Mouse (Mus musculus) forebrain, embryonic 13.5 days (tissue): Measurements from ENCODE around the gene Ldb3. TPM values are rescaled to one million over a fixed set of nuclear protein-coding genes. Genes with fewer than 3 reads are reported as not detected.

Experiments
- ATAC-seq: fragments of 200-750 bp; cut with Nextera tagmentation; 2 replicates; pipeline ENCODE4 v1.8.0; 2017
- H3K27ac ChIP-seq: fragments of 300-500 bp; sonication (generic); 2 replicates; pipeline ENCODE4 v1.5.1; 2015; ENCODE audit warnings: inconsistent platforms, mild to moderate bottlenecking, moderate library complexity
- H3K27me3 ChIP-seq: fragments of 300-500 bp; sonication (generic); 2 replicates; pipeline ENCODE4 v1.6.1; 2015; ENCODE audit warnings: mild to moderate bottlenecking, inconsistent platforms
- H3K36me3 ChIP-seq: fragments of 300-500 bp; sonication (generic); 2 replicates; pipeline ENCODE4 v1.6.1; 2015; ENCODE audit warnings: mild to moderate bottlenecking, inconsistent platforms; ENCODE audit not compliant: poor library complexity, severe bottlenecking
- H3K4me1 ChIP-seq: fragments of 300-500 bp; sonication (generic); 2 replicates; pipeline ENCODE4 v1.6.1; 2015; ENCODE audit warnings: inconsistent platforms
- H3K4me2 ChIP-seq: fragments of 300-500 bp; sonication (generic); 2 replicates; pipeline ENCODE4 v1.6.1; 2015; ENCODE audit warnings: inconsistent platforms, mild to moderate bottlenecking, moderate library complexity
- H3K4me3 ChIP-seq: fragments of 300-500 bp; sonication (generic); 2 replicates; pipeline ENCODE4 v1.5.1; 2015; ENCODE audit warnings: mild to moderate bottlenecking, inconsistent platforms
- H3K9ac ChIP-seq: fragments of 300-500 bp; sonication (generic); 2 replicates; pipeline ENCODE4 v1.6.1; 2015; ENCODE audit warnings: mild to moderate bottlenecking, inconsistent platforms
- H3K9me3 ChIP-seq: fragments of 300-500 bp; sonication (generic); replicated peaks from 2 replicates; pipeline ENCODE4 v1.6.1; 2016; ENCODE audit warnings: inconsistent platforms
- WGBS: fragments of 180-500 bp; shearing (Covaris S2); methylation state at CpG from one replicate; pipeline ENCODE4 v1.1.7; 2015; 5-methylcytosine and 5-hydroxymethylcytosine counted together
- polyA plus RNA-seq: library from polyadenylated mRNA; unstranded; fragments of >200 nt; fragmentation: Nextera tagmentation; extraction: Ambion mirVana; gene quantifications from 2 replicates; pipeline ENCODE4 v1.2.1, GENCODE M21; 2015

The Ldb3 gene
- polyA plus RNA-seq, 1 experiment from 2014 or later = 0.32 TPM

- WGBS = under 1% methylated on average over 60 of the region's 115 CpGs
- Histone ChIP-seq H3K4me2 (peak overlapping the region; percentile 75), H3K4me3 (peak overlapping the region; percentile 91), H3K4me1 (peaks cover 40% of the 10 kb centered on the region), H3K9ac (peak overlapping the region; percentile 96), H3K9me3 (no peaks in the 10 kb centered on the region), H3K27ac (peak overlapping the region; percentile 95), H3K27me3 (no peaks in the 10 kb centered on the region), H3K36me3 (no peaks in the 10 kb centered on the region)
- ATAC-seq = peak; percentile 92
Observed at GRCm38 (mm10) chr14:34502475-34503324, 85.8 kb downstream of the Ldb3 start.

DNA sequence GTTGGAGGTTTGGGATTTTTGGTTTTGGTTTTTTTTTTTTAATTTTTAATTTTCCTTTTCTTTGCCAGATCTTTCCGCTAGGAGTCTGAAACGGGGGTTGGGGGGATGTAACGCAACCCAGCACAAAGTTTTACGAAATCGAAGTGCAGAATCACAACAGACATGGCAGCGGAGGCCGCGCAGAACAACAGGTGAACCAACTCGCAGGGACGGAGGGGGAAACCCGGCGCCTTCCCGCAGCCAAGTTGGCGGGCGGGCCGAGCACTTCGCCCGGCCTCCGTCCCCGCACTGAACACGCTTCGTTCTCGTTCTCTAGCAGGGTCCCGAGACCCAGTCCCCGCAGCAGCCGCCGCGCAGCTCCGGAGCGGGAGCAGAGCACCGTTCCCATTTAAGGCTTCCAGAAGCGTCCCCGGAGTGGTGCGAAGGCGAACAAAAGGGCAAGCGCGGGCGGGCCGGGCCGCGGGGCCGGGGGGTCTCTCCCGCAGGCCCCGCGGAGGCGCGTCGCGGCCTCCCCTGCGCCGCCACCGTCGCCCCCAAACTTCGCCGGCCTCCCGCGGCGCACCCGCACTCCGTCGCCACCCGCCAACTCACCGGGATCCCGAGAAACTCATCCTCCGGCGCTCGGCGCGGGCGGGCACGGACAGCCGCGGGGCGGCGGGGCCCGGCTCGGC lies 86.5 kb downstream of the Ldb3 start:
- Histone ChIP-seq H3K36me3 (no peaks in the 10 kb centered on the region), H3K4me2 (peak overlapping the region; percentile 75), H3K9me3 (no peaks in the 10 kb centered on the region), H3K9ac (peak overlapping the region; percentile 96), H3K27ac (peak overlapping the region; percentile 95), H3K4me3 (peak overlapping the region; percentile 91), H3K4me1 (peaks cover 44% of the 10 kb centered on the region), H3K27me3 (no peaks in the 10 kb centered on the region)
- ATAC-seq = peak; percentile 46; the same call in 1 of the 2 replicates
- WGBS = under 1% methylated on average over 61 of the region's 77 CpGs

- peak overlapping the region; percentile 75 for H3K4me2 ChIP-seq
- H3K9ac ChIP-seq = peak overlapping the region; percentile 96
- peak overlapping the region; percentile 91 for H3K4me3 ChIP-seq
- H3K4me1 ChIP-seq = peaks cover 46% of the 10 kb centered on the region
- peak overlapping the region; percentile 95 for H3K27ac ChIP-seq
- H3K36me3 ChIP-seq = no peaks in the 10 kb centered on the region
- no peaks in the 10 kb centered on the region for H3K27me3 ChIP-seq
- under 1% methylated on average over 16 of the region's 16 CpGs for WGBS
- no peak for ATAC-seq
- no peaks in the 10 kb centered on the region for H3K9me3 ChIP-seq
Observed at GRCm38 (mm10) chr14:34501447-34501803, 87.1 kb downstream of the Ldb3 start.

DNA sequence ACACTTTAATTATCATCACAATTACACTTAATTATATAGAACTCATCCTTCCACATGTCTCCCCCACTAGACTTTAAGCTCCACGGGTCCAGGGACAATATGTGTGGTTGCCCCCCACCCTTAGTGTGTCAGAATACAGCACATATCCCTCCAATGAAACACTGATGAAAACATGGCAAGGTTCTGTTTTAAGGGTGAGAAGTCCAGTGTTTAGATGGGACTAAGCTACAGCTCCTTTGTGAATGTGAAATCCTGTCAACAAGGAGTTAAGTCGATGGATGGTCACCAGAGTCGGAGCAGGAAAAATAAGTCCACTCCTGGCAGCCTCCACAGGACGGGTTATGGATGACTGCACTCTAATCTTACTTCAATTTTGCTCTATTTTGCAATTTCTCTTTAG lies 88.2 kb downstream of the Ldb3 start:
- H3K9ac ChIP-seq = peak overlapping the region; percentile 30
- H3K4me2 ChIP-seq = peak overlapping the region; percentile 75
- no peak for ATAC-seq
- no peaks in the 10 kb centered on the region for H3K9me3 ChIP-seq
- peaks cover 46% of the 10 kb centered on the region for H3K4me1 ChIP-seq
- no peaks in the 10 kb centered on the region for H3K36me3 ChIP-seq
- H3K4me3 ChIP-seq = peak overlapping the region; percentile 91
- under 1% methylated on average over 4 of the region's 4 CpGs for WGBS
- H3K27ac ChIP-seq = no peak overlapping the region
- no peaks in the 10 kb centered on the region for H3K27me3 ChIP-seq

- 0 out of 2 replicates have a peak overlapping the region, but pooled peaks have one; percentile 3 for H3K27ac ChIP-seq
- peaks cover 46% of the 10 kb centered on the region for H3K4me1 ChIP-seq
- H3K9ac ChIP-seq = peak overlapping the region; percentile 27; the same call in 1 of the 2 replicates
- no peaks in the 10 kb centered on the region for H3K9me3 ChIP-seq
- 67% methylated on average over 4 of the region's 4 CpGs for WGBS
- peak overlapping the region; percentile 91 for H3K4me3 ChIP-seq
- H3K27me3 ChIP-seq = no peaks in the 10 kb centered on the region
- ATAC-seq = no peak
- H3K36me3 ChIP-seq = no peaks in the 10 kb centered on the region
- peak overlapping the region; percentile 75 for H3K4me2 ChIP-seq
Observed at GRCm38 (mm10) chr14:34499664-34500063, 88.8 kb downstream of the Ldb3 start.

DNA sequence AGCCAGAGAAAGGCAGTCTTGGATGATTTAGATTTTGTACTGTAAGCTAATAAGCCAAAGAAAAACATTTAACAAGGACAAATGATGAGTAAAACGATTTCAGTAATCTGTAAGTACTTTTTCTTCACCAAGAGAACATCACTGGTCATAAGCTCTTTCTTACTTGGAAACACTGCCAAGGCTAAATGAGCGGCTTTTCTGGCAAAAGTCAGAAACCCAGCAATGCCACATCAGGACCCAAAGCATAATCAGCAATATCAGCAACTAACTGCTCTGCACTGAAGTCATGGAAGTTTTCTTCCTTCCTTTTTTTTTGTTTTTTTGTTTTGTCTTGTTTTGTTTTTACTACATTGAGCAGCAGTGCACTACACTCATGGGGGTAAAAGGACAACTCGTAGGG lies 91.1 kb downstream of the Ldb3 start:
- Histone ChIP-seq H3K27ac (no peak overlapping the region), H3K9me3 (no peaks in the 10 kb centered on the region), H3K9ac (no peak overlapping the region), H3K36me3 (no peaks in the 10 kb centered on the region), H3K4me2 (no peak overlapping the region), H3K27me3 (no peaks in the 10 kb centered on the region), H3K4me1 (peaks cover 38% of the 10 kb centered on the region), H3K4me3 (no peak overlapping the region)
- no peak for ATAC-seq
- WGBS = 86% methylated on average over 3 of the region's 3 CpGs

DNA sequence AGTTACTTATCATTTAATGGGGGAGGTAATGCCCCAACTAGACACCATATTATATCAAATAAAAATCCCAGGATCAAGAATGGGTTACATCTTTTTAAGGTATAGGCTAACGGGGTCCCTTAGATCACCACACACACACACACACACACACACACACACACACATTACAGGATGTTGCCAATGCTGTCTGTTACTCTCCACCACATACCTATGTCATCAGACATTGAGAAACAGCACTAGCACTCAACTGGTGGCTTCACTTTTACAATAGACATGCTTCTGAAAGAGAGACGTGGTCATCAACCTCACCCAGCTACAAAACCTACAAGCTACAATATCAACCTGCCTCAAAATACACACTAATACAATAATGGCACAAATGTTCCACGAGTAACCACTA lies 94.8 kb downstream of the Ldb3 start:
- Histone ChIP-seq H3K4me3 (no peak overlapping the region), H3K9ac (no peak overlapping the region), H3K27ac (no peak overlapping the region), H3K4me2 (no peak overlapping the region), H3K27me3 (no peaks in the 10 kb centered on the region), H3K9me3 (no peaks in the 10 kb centered on the region), H3K4me1 (peaks cover 15% of the 10 kb centered on the region), H3K36me3 (no peaks in the 10 kb centered on the region)
- no peak for ATAC-seq
- WGBS = 88% methylated on average over 3 of the region's 3 CpGs

DNA sequence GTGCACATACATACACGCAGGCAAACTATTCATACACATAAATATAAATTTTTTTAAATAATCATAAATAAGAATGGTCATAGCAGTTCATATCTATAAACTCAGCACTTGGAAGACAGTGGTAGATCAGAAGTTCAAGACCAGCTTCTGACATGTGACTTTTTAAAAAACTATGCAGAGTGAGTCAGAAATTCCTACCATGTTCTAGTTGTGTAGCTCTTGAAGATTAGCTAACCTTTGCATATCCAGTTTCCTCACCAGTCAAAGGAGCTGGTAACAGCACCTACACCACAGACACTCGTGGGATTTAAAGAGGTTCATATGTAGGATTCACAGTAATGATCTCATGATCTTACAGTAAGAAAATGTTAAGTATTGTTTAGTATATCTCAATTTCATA lies 95.8 kb downstream of the Ldb3 start:
- H3K27me3 ChIP-seq = no peaks in the 10 kb centered on the region
- ATAC-seq = no peak
- no peak overlapping the region for H3K9ac ChIP-seq
- H3K4me3 ChIP-seq = no peak overlapping the region
- H3K4me1 ChIP-seq = peaks cover 7% of the 10 kb centered on the region
- 88% methylated on average over 2 of the region's 2 CpGs for WGBS
- no peaks in the 10 kb centered on the region for H3K36me3 ChIP-seq
- no peaks in the 10 kb centered on the region for H3K9me3 ChIP-seq
- no peak overlapping the region for H3K27ac ChIP-seq
- H3K4me2 ChIP-seq = no peak overlapping the region

DNA sequence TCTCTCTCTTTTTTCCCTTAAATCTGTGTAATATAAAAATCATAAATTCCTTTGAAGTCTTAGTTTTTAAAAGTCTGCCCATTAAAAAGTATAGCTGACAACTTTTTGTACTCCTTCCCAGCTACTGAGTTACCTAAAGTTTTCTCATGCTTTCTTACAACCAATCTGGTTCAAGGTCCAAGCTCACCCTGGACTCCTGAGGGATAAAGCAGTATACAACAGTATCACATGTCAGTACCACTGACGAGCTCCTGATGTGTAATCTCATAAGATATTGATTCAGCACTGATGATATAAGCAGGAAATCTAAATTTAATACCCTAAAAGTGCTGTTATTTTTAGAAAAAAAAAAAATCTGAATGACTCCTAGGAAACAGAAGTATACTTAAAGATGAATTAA lies 97.5 kb downstream of the Ldb3 start:
- no peaks in the 10 kb centered on the region for H3K9me3 ChIP-seq
- H3K27ac ChIP-seq = no peak overlapping the region
- no peak for ATAC-seq
- no peak overlapping the region for H3K4me3 ChIP-seq
- no peaks in the 10 kb centered on the region for H3K36me3 ChIP-seq
- 91% methylated on average over 1 of the region's 1 CpGs for WGBS
- H3K4me2 ChIP-seq = no peak overlapping the region
- no peaks in the 10 kb centered on the region; the same call in 1 of the 2 replicates for H3K4me1 ChIP-seq
- no peak overlapping the region for H3K9ac ChIP-seq
- no peaks in the 10 kb centered on the region for H3K27me3 ChIP-seq

GRCm38 (mm10) chr14:34489928-34490327 lies 98.6 kb downstream of the Ldb3 start:
- no peak for ATAC-seq
- Histone ChIP-seq H3K36me3 (no peaks in the 10 kb centered on the region), H3K4me2 (no peak overlapping the region), H3K27ac (no peak overlapping the region), H3K4me1 (peaks cover 5% of the 10 kb centered on the region), H3K4me3 (no peak overlapping the region), H3K9me3 (no peaks in the 10 kb centered on the region), H3K9ac (no peak overlapping the region), H3K27me3 (no peaks in the 10 kb centered on the region)
- WGBS = 87% methylated on average over 2 of the region's 2 CpGs

DNA sequence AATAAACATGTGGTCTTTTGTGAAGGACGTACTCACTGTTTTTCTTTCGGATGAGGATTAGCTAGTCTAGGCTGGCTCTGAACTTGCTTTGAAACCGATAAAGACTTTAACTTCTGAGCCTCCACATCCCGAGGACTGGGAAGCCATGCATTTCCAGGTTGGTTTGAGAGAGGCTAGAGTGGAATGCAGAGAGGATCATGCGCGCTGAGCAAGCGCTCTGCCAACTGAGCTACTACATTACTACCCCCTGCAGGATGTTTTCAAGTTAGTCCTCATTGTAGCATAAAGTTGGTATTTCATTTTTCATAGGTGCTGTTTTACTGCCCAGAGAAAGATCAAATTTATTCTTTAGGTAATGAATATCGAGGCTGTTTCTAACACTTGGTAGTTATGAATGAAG lies 102.3 kb downstream of the Ldb3 start:
- Histone ChIP-seq H3K4me1 (peaks cover 18% of the 10 kb centered on the region), H3K27me3 (no peaks in the 10 kb centered on the region), H3K36me3 (no peaks in the 10 kb centered on the region), H3K4me3 (no peak overlapping the region), H3K9ac (no peak overlapping the region), H3K4me2 (no peak overlapping the region), H3K27ac (no peak overlapping the region), H3K9me3 (no peaks in the 10 kb centered on the region)
- 59% methylated on average over 8 of the region's 8 CpGs for WGBS
- ATAC-seq = no peak

- Histone ChIP-seq H3K27ac (peak overlapping the region; percentile 33; the same call in 1 of the 2 replicates), H3K4me1 (peaks cover 29% of the 10 kb centered on the region), H3K4me3 (no peak overlapping the region), H3K9me3 (no peaks in the 10 kb centered on the region), H3K36me3 (no peaks in the 10 kb centered on the region), H3K27me3 (no peaks in the 10 kb centered on the region), H3K4me2 (no peak overlapping the region), H3K9ac (no peak overlapping the region)
- WGBS = 53% methylated on average over 6 of the region's 6 CpGs
- peak; percentile 68 for ATAC-seq
Observed at GRCm38 (mm10) chr14:34483469-34484341, 104.8 kb downstream of the Ldb3 start.
